Mouse (Mus musculus) olfactory bulb, adult 2 months (tissue): ENCODE measurements around the gene Pdzrn3. TPM values are rescaled to one million over a fixed set of nuclear protein-coding genes. Genes with fewer than 3 reads are reported as not detected.

Experiments used
- H3K27ac ChIP-seq: fragments of 200-500 bp; 2 replicates; pipeline ENCODE4 v1.5.1; 2012; ENCODE audit warnings: low read depth, low read length; ENCODE audit not compliant: insufficient read depth
- H3K4me1 ChIP-seq: fragments of 200-500 bp; 2 replicates; pipeline ENCODE4 v1.6.1; 2012; ENCODE audit warnings: low read length; ENCODE audit not compliant: control insufficient read depth, insufficient read depth
- H3K4me3 ChIP-seq: fragments of 200-500 bp; 2 replicates; pipeline ENCODE4 v1.5.1; 2012; ENCODE audit warnings: mild to moderate bottlenecking, low read depth, low read length, moderate library complexity; ENCODE audit not compliant: insufficient read depth
- CTCF ChIP-seq: fragments of 200-500 bp; IDR thresholded peaks from 2 replicates; pipeline ENCODE4 v1.5.1; 2012; ENCODE audit warnings: low read depth, mild to moderate bottlenecking, low read length, moderate library complexity; ENCODE audit not compliant: insufficient read depth
- POLR2A ChIP-seq: fragments of 200-500 bp; IDR thresholded peaks from 2 replicates; pipeline ENCODE4 v1.6.1; 2012; ENCODE audit warnings: mild to moderate bottlenecking, low read depth, low read length, moderate library complexity; ENCODE audit not compliant: insufficient read depth
- WGBS: fragments of 180-500 bp; shearing (Covaris S2); methylation state at CpG from one replicate; pipeline ENCODE4 v1.1.7; 2018; 5-methylcytosine and 5-hydroxymethylcytosine counted together
- polyA plus RNA-seq: library from polyadenylated mRNA; stranded (reverse); fragments of >200 nt; gene quantifications from 2 replicates; pipeline ENCODE4 v1.2.4, GENCODE M21; 2012; ENCODE audit warnings: low replicate concordance; ENCODE audit not compliant: missing spikeins, insufficient read depth, insufficient read length

Gene Pdzrn3
- polyA plus RNA-seq, 1 experiment: not detected

DNA sequence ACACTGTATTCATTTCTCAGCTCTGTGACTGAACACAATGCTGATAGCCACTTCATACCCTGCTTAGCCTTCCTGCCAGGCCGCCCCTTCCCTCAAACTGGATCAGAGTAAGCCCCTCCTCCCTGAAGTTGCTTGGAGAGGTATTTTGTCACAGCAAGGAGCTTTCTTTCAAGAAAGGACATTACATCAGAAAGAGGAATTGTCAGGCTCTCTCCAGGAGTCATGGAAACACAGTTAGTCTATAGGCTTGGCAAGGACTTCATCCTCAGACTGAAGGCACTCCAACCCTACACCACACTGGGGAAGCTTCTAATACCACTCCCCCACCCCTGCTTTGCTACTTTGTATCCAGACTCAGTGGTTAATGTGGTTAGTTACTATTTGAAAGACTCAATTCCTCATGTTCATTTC lies 224.2 kb downstream of the Pdzrn3 start:
- no peak overlapping the region for H3K27ac ChIP-seq
- no peaks in the 10 kb centered on the region for H3K4me1 ChIP-seq
- no peak for TF ChIP-seq CTCF
- no peak for TF ChIP-seq POLR2A
- WGBS: 69% methylated on average over 1 of the region's 1 CpGs
- H3K4me3 ChIP-seq: no peak overlapping the region

DNA sequence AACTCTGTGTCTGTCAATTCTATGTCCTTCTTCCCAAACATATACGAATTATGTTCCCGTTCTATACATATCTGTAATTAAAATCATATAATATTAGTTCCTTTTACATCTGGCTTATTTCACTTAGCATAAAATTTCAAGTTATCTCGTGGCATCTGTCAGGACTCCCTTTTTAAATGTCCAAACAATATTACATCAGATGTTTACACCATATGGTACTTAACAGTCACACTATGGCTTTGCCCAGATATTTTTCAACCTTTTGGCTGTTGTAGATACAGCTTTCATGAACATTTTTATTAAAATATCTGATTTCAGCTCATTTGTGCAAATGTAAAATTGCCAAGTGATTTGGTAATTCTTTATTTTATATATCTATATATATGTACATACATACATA lies 242.3 kb downstream of the Pdzrn3 start:
- TF ChIP-seq POLR2A (no peak), CTCF (no peak)
- Histone ChIP-seq H3K4me1 (no peaks in the 10 kb centered on the region), H3K4me3 (no peak overlapping the region), H3K27ac (no peak overlapping the region)
- 95% methylated on average over 3 of the region's 3 CpGs for WGBS

DNA sequence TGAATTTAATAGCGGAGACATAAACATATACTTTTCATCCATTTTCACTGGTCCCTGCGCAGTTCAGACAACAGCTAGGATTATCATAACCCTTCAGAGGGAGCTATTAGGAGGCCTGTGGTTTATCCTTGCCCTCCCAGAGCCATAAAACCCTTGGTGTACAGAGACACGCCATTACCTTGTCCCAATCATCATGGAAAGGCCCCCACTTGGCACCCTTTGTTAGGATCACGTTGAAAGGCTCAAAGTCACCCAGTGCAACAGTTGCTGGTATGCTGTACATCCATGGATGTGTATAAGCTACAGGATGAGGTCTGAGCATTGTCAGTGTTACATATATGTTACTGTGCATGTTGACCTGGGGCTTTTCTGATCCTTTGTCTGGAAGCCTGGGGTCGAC lies 252.3 kb downstream of the Pdzrn3 start:
- no peak overlapping the region for H3K4me3 ChIP-seq
- no peak overlapping the region for H3K27ac ChIP-seq
- WGBS: 80% methylated on average over 5 of the region's 5 CpGs
- TF ChIP-seq CTCF: no peak
- TF ChIP-seq POLR2A: no peak
- H3K4me1 ChIP-seq: no peaks in the 10 kb centered on the region

DNA sequence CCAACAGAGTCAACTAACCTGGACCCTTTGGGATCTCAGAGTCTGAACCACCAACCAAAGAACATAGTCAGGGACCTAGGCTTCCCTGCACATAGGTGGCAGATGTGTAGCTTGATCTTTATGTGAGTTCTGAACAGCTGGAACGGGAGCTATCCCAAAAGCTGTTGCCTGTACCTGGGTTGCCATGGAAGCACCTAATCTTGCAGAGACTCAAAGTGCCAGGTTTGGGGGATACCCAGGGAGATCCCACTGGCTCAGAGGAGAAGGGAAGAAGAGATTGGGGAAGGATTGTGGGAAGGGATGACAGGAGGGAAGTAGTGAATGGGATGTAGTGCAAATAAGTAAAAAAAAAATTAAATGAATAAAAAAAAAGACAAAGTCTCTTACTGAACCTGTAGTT lies 268.7 kb downstream of the Pdzrn3 start:
- Histone ChIP-seq H3K4me3 (no peak overlapping the region), H3K4me1 (no peaks in the 10 kb centered on the region; the same call in 1 of the 2 replicates), H3K27ac (no peak overlapping the region)
- TF ChIP-seq POLR2A: no peak
- no peak for TF ChIP-seq CTCF
- WGBS: 81% methylated on average over 1 of the region's 1 CpGs

DNA sequence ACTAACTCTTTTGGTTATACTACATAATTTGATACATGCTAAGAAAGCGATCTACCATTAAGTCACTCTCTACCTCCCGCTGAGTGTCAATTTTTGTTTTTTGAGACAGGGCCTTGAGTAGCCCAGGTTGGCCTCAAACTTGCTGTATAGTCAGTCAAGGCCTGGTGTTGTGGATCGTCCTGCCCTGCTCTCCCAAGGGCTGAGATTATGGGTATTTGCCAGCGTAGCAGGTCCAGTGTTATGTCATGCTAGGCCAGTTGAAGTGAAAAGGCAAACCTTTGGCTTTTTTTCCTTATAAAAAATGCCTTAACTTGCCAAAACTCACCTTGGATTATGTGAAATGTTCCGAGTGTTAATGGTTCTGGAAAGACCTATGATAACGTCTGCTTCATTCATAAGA lies 274.2 kb downstream of the Pdzrn3 start:
- WGBS: 92% methylated on average over 6 of the region's 6 CpGs
- Histone ChIP-seq H3K4me1 (no peaks in the 10 kb centered on the region; the same call in 1 of the 2 replicates), H3K4me3 (no peak overlapping the region), H3K27ac (no peak overlapping the region)
- TF ChIP-seq POLR2A (no peak), CTCF (no peak)

DNA sequence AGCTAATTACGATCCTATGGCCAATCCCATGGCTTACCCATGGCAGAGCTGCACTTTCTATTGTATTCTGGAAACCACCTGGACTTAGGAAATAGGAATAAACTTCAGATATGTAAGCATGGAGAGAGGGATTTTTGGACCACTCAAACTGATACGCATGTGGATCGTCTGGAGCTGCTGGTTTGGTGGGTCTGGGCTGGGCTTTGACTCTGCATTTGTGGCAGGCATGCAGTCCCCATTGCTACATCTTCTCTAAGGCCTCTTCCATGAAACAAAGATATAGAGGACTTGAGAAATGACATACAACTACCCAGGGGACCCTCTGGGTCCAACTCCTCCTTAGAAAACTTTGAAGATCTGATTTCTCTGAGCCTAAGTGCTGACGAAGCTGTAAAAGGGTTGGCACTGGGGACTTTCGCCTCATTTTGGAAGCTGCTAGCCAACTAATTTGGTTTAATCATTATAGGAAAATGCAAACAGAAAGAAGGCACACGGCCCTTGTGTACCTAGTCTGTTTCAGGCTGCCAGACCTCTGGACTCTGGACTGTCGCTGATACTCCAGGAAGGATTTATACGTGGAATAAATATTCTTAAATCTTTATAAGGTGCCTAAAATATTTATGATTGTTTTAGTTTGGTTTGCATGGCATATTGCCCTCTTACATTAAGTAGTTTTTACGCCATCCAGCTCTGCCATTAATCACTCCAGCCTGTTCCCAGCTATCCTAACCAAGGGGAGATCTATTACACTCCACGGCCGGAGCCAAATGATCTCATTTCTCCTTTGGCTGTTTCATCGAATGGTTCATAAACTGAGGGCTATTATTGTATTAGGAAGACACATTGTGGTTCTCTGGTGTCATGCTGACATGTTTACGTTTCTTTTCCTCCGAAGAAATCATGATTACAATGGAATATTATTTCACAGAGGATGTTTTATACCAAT lies 275.7 kb downstream of the Pdzrn3 start:
- Histone ChIP-seq H3K27ac (no peak overlapping the region), H3K4me1 (no peaks in the 10 kb centered on the region; the same call in 1 of the 2 replicates), H3K4me3 (no peak overlapping the region)
- TF ChIP-seq POLR2A: no peak
- no peak for TF ChIP-seq CTCF
- WGBS: 82% methylated on average over 14 of the region's 14 CpGs
